Mouse (Mus musculus): ENCODE data around the gene Nkpd1. TPM values are rescaled to one million over a fixed set of nuclear protein-coding genes. Genes with fewer than 3 reads are reported as not detected.

Nkpd1 gene
- polyA plus RNA-seq, 1 experiment from 2014 or later = not detected

- H3K4me2 ChIP-seq (ENCODE audit: low read depth) = no peak overlapping the region
- H3K36me3 ChIP-seq (ENCODE audit: control insufficient read depth, insufficient read depth, low read length) = no peaks in the 10 kb centered on the region; the same call in 1 of the 2 replicates
- DNase-seq (ENCODE audit: low spot score) (no peak), ATAC-seq (ENCODE audit: insufficient read depth, low FRiP score, low TSS enrichment) (no peak)
- no peaks in the 10 kb centered on the region for H3K9me3 ChIP-seq (ENCODE audit: control insufficient read depth, low read length)
- 71% methylated on average over 3 of the region's 3 CpGs for WGBS
- no peak overlapping the region for H3K4me3 ChIP-seq (ENCODE audit: low read depth, low read length)
- H3K27me3 ChIP-seq (ENCODE audit: control insufficient read depth, insufficient read depth, low read length) = no peaks in the 10 kb centered on the region
- H3K27ac ChIP-seq (ENCODE audit: low read depth, low read length) = no peak overlapping the region
- no peak overlapping the region for H3K9ac ChIP-seq (ENCODE audit: low read length)
- H3K4me1 ChIP-seq (ENCODE audit: control insufficient read depth, insufficient read depth, low read length) = no peaks in the 10 kb centered on the region; the same call in none of the 2 replicates
These were observed 28.4 kb downstream of the Nkpd1 start for GRCm38 (mm10) chr7:19546007-19546406.

- Histone ChIP-seq H3K9ac (ENCODE audit: low read length) (no peak overlapping the region), H3K9me3 (ENCODE audit: control insufficient read depth, low read length) (no peaks in the 10 kb centered on the region), H3K4me2 (ENCODE audit: low read depth) (no peak overlapping the region), H3K27ac (ENCODE audit: low read depth, low read length) (no peak overlapping the region), H3K4me3 (ENCODE audit: low read depth, low read length) (no peak overlapping the region), H3K27me3 (ENCODE audit: control insufficient read depth, insufficient read depth, low read length) (no peaks in the 10 kb centered on the region), H3K4me1 (ENCODE audit: control insufficient read depth, insufficient read depth, low read length) (peaks cover 2% of the 10 kb centered on the region), H3K36me3 (ENCODE audit: control insufficient read depth, insufficient read depth, low read length) (no peaks in the 10 kb centered on the region; the same call in 1 of the 2 replicates)
- DNase-seq (ENCODE audit: low spot score) (no peak), ATAC-seq (ENCODE audit: insufficient read depth, low FRiP score, low TSS enrichment) (no peak)
- 73% methylated on average over 2 of the region's 2 CpGs for WGBS
These were observed 29.8 kb downstream of the Nkpd1 start for GRCm38 (mm10) chr7:19547344-19547969.

GRCm38 (mm10) chr7:19549394-19549793, 31.8 kb downstream of the Nkpd1 start:
- no peaks in the 10 kb centered on the region for H3K27me3 ChIP-seq (ENCODE audit: control insufficient read depth, insufficient read depth, low read length)
- no peak for ATAC-seq (ENCODE audit: insufficient read depth, low FRiP score, low TSS enrichment)

DNA sequence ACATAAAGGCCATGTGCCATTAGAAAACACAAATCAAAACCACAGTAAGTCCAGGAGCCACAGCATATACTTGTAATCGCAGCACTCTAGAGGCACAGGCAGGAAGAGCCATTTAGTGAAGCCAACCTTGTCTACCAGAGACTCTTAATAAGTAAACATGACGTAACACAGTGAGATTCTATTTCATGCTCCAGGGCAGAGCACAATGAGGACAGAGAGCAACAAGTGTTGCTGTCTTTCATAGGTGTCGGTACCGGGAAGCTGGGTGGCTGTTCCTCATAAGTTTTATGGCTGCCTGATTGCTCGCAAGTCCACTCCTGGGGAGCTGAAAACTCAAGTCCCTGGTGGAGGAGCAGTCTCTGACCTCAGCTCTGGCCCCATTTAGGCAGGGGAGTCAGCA, 34.0 kb downstream of the Nkpd1 start:
- H3K36me3 ChIP-seq (ENCODE audit: control insufficient read depth, insufficient read depth, low read length) = no peaks in the 10 kb centered on the region; the same call in 1 of the 2 replicates
- ATAC-seq (ENCODE audit: insufficient read depth, low FRiP score, low TSS enrichment) (no peak), DNase-seq (ENCODE audit: low spot score) (no peak)
- no peak overlapping the region for H3K9ac ChIP-seq (ENCODE audit: low read length)
- H3K4me2 ChIP-seq (ENCODE audit: low read depth) = no peak overlapping the region
- no peak overlapping the region for H3K4me3 ChIP-seq (ENCODE audit: low read depth, low read length)
- 75% methylated on average over 5 of the region's 5 CpGs for WGBS
- H3K27me3 ChIP-seq (ENCODE audit: control insufficient read depth, insufficient read depth, low read length) = no peaks in the 10 kb centered on the region
- H3K9me3 ChIP-seq (ENCODE audit: control insufficient read depth, low read length) = no peaks in the 10 kb centered on the region
- H3K27ac ChIP-seq (ENCODE audit: low read depth, low read length) = no peak overlapping the region
- peaks cover 4% of the 10 kb centered on the region; the same call in 1 of the 2 replicates for H3K4me1 ChIP-seq (ENCODE audit: control insufficient read depth, insufficient read depth, low read length)

More at GRCm38 (mm10) chr7:19549394-19549793, 31.8 kb downstream of the Nkpd1 start:
- no peak for DNase-seq (ENCODE audit: low spot score)
- no peaks in the 10 kb centered on the region; the same call in 1 of the 2 replicates for H3K36me3 ChIP-seq (ENCODE audit: control insufficient read depth, insufficient read depth, low read length)
- H3K4me2 ChIP-seq (ENCODE audit: low read depth) = no peak overlapping the region
- H3K4me3 ChIP-seq (ENCODE audit: low read depth, low read length) = no peak overlapping the region
- no peaks in the 10 kb centered on the region for H3K9me3 ChIP-seq (ENCODE audit: control insufficient read depth, low read length)
- peaks cover 4% of the 10 kb centered on the region; the same call in 1 of the 2 replicates for H3K4me1 ChIP-seq (ENCODE audit: control insufficient read depth, insufficient read depth, low read length)
- no peak overlapping the region for H3K9ac ChIP-seq (ENCODE audit: low read length)
- 90% methylated on average over 10 of the region's 10 CpGs for WGBS
- H3K27ac ChIP-seq (ENCODE audit: low read depth, low read length) = no peak overlapping the region

DNA sequence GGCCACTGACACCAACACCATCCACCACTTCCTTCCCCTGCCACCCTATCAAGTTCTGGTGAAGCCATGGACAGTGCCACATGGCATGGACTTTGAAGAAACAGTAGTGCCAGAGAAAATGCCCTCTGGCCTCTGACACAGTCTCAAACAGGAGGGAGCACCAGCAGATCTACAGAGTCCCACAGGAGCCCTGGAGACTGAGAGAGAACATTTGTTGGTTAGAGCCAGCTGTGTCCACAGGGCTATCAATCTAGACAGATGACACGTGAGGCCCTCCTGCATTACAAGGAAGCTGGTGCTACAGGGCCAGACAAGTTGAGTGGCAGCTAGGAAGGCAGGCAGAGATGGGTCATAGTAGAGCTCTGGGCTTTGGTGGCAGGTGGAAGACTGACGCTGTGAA, 34.8 kb downstream of the Nkpd1 start:
- DNase-seq (ENCODE audit: low spot score) (no peak), ATAC-seq (ENCODE audit: insufficient read depth, low FRiP score, low TSS enrichment) (no peak)
- 52% methylated on average over 2 of the region's 2 CpGs for WGBS
- Histone ChIP-seq H3K4me1 (ENCODE audit: control insufficient read depth, insufficient read depth, low read length) (peaks cover 4% of the 10 kb centered on the region; the same call in 1 of the 2 replicates), H3K4me3 (ENCODE audit: low read depth, low read length) (no peak overlapping the region), H3K9me3 (ENCODE audit: control insufficient read depth, low read length) (no peaks in the 10 kb centered on the region), H3K36me3 (ENCODE audit: control insufficient read depth, insufficient read depth, low read length) (no peaks in the 10 kb centered on the region; the same call in 1 of the 2 replicates), H3K27ac (ENCODE audit: low read depth, low read length) (no peak overlapping the region), H3K9ac (ENCODE audit: low read length) (no peak overlapping the region), H3K4me2 (ENCODE audit: low read depth) (no peak overlapping the region), H3K27me3 (ENCODE audit: control insufficient read depth, insufficient read depth, low read length) (no peaks in the 10 kb centered on the region)

DNA sequence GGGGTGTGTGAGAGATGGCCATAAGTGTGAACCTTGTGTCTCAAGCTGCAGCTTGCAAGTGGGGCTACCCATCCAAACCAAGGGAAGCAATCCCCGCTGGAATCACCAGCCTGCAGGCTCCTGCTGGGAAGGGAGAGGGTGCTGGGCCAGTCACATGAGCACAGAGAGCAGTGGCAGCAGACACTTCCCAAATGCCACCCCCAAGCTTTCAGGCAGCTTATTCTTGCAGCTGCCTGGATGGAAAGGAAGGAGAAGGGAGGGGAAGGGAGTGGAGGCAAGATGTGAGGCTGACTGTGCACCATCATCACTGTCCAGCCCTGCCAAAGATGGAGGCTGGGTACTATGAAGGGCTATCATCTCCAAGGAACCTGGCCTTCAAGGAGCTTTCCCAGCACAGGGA, 36.5 kb downstream of the Nkpd1 start:
- no peaks in the 10 kb centered on the region for H3K9me3 ChIP-seq (ENCODE audit: control insufficient read depth, low read length)
- 73% methylated on average over 1 of the region's 1 CpGs for WGBS
- H3K4me2 ChIP-seq (ENCODE audit: low read depth) = no peak overlapping the region
- DNase-seq (ENCODE audit: low spot score) (no peak), ATAC-seq (ENCODE audit: insufficient read depth, low FRiP score, low TSS enrichment) (no peak)
- H3K27ac ChIP-seq (ENCODE audit: low read depth, low read length) = no peak overlapping the region
- no peaks in the 10 kb centered on the region; the same call in 1 of the 2 replicates for H3K36me3 ChIP-seq (ENCODE audit: control insufficient read depth, insufficient read depth, low read length)
- H3K27me3 ChIP-seq (ENCODE audit: control insufficient read depth, insufficient read depth, low read length) = no peaks in the 10 kb centered on the region
- peaks cover 10% of the 10 kb centered on the region for H3K4me1 ChIP-seq (ENCODE audit: control insufficient read depth, insufficient read depth, low read length)
- no peak overlapping the region for H3K4me3 ChIP-seq (ENCODE audit: low read depth, low read length)
- no peak overlapping the region for H3K9ac ChIP-seq (ENCODE audit: low read length)

GRCm38 (mm10) chr7:19557086-19557485, 39.4 kb downstream of the Nkpd1 start:
- Histone ChIP-seq H3K27me3 (ENCODE audit: control insufficient read depth, insufficient read depth, low read length) (no peaks in the 10 kb centered on the region), H3K36me3 (ENCODE audit: control insufficient read depth, insufficient read depth, low read length) (no peaks in the 10 kb centered on the region; the same call in 1 of the 2 replicates), H3K27ac (ENCODE audit: low read depth, low read length) (no peak overlapping the region), H3K4me2 (ENCODE audit: low read depth) (no peak overlapping the region), H3K9ac (ENCODE audit: low read length) (no peak overlapping the region), H3K4me3 (ENCODE audit: low read depth, low read length) (no peak overlapping the region), H3K9me3 (ENCODE audit: control insufficient read depth, low read length) (no peaks in the 10 kb centered on the region), H3K4me1 (ENCODE audit: control insufficient read depth, insufficient read depth, low read length) (peaks cover 27% of the 10 kb centered on the region)
- WGBS = 100% methylated on average over 2 of the region's 2 CpGs
- ATAC-seq (ENCODE audit: insufficient read depth, low FRiP score, low TSS enrichment) = no peak
- no peak for DNase-seq (ENCODE audit: low spot score)

- Histone ChIP-seq H3K4me3 (ENCODE audit: low read depth, low read length) (no peak overlapping the region), H3K9me3 (ENCODE audit: control insufficient read depth, low read length) (no peaks in the 10 kb centered on the region), H3K9ac (ENCODE audit: low read length) (no peak overlapping the region), H3K27ac (ENCODE audit: low read depth, low read length) (no peak overlapping the region), H3K36me3 (ENCODE audit: control insufficient read depth, insufficient read depth, low read length) (no peaks in the 10 kb centered on the region; the same call in 1 of the 2 replicates), H3K4me1 (ENCODE audit: control insufficient read depth, insufficient read depth, low read length) (peaks cover 25% of the 10 kb centered on the region), H3K27me3 (ENCODE audit: control insufficient read depth, insufficient read depth, low read length) (no peaks in the 10 kb centered on the region), H3K4me2 (ENCODE audit: low read depth) (no peak overlapping the region)
- WGBS = 95% methylated on average over 6 of the region's 6 CpGs
- ATAC-seq (ENCODE audit: insufficient read depth, low FRiP score, low TSS enrichment) = no peak
- no peak for DNase-seq (ENCODE audit: low spot score)
These were observed 40.6 kb downstream of the Nkpd1 start for GRCm38 (mm10) chr7:19557982-19558900.
